Mouse (Mus musculus) NIH3T3 (cell line): ENCODE data around the gene Ccdc80.

ENCODE experiments used
- DNase-seq: peaks from one replicate; pipeline ENCODE4 v3.0.0-alpha.2; 2012; ENCODE audit warnings: low read depth

Gene Ccdc80

GRCm38 (mm10) chr16:45117200-45117599 lies 24.0 kb downstream of the Ccdc80 start:
- no peak for DNase-seq

- no peak for DNase-seq
These were observed 25.6 kb downstream of the Ccdc80 start for GRCm38 (mm10) chr16:45118760-45119159.

- peak; percentile 52 for DNase-seq
These were observed 27.7 kb downstream of the Ccdc80 start for GRCm38 (mm10) chr16:45120844-45121425.

GRCm38 (mm10) chr16:45122571-45122970 lies 29.4 kb downstream of the Ccdc80 start:
- DNase-seq: peak; percentile 70

- no peak for DNase-seq
These were observed 31.3 kb downstream of the Ccdc80 start for GRCm38 (mm10) chr16:45124230-45125203.

- DNase-seq: no peak
These were observed 34.9 kb downstream of the Ccdc80 start for GRCm38 (mm10) chr16:45127936-45128710.

GRCm38 (mm10) chr16:45141711-45142110 lies 48.5 kb downstream of the Ccdc80 start:
- DNase-seq: peak; percentile 70

- DNase-seq: peak; percentile 50
These were observed 49.4 kb downstream of the Ccdc80 start for GRCm38 (mm10) chr16:45142565-45142964.

GRCm38 (mm10) chr16:45145119-45145518 lies 51.9 kb downstream of the Ccdc80 start:
- no peak for DNase-seq

- no peak for DNase-seq
These were observed 55.4 kb downstream of the Ccdc80 start for GRCm38 (mm10) chr16:45148488-45149082.

- no peak for DNase-seq
These were observed 61.6 kb downstream of the Ccdc80 start for GRCm38 (mm10) chr16:45154741-45155250.

GRCm38 (mm10) chr16:45158136-45158521 lies 64.9 kb downstream of the Ccdc80 start:
- peak; percentile 78 for DNase-seq

GRCm38 (mm10) chr16:45158522-45159388 lies 65.6 kb downstream of the Ccdc80 start, which contains the start of the genes Slc35a5 and Atg3:
Gene Slc35a5 (minus strand): TSS chr16:45158706.
Gene Atg3 (plus strand): TSS chr16:45158785.
- DNase-seq: peak; percentile 97

- no peak for DNase-seq
These were observed 66.2 kb downstream of the Ccdc80 start for GRCm38 (mm10) chr16:45159389-45159716.
